Mouse (Mus musculus) spleen, adult 2 months (tissue): Measurements from ENCODE around the gene Fgfbp3.

Source experiments
- CTCF ChIP-seq: fragments of 200-500 bp; IDR thresholded peaks from 2 replicates; pipeline ENCODE4 v1.5.1; 2011; ENCODE audit warnings: mild to moderate bottlenecking, inconsistent platforms; ENCODE audit not compliant: insufficient read depth, insufficient read length, insufficient replicate concordance; ENCODE audit errors: extremely low read depth
- POLR2A ChIP-seq: fragments of 200-500 bp; IDR thresholded peaks from 2 replicates; pipeline ENCODE4 v1.6.1; 2011; ENCODE audit warnings: low read depth, low read length, inconsistent platforms

- no peak for TF ChIP-seq CTCF
- TF ChIP-seq POLR2A: no peak
Observed at GRCm38 (mm10) chr19:36922936-36923335, 3.5 kb upstream of the Fgfbp3 start.
